Mouse (Mus musculus) midbrain, embryonic 15.5 days (tissue): ENCODE measurements at regions not wholly inside any gene's neighbourhood (a gene's known extent, or its start where the extent isn't known, plus 50 kb on each side); places are given as distances from the start of the nearest gene placed in this dataset.
"Not testable (repeated sequence)": the region's sequence is repeated elsewhere in the genome, so short reads cannot be mapped to it uniquely, and the experiment has no call there.

Experiments used
- ATAC-seq: fragments of 200-750 bp; cut with Nextera tagmentation; replicated peaks from 2 replicates; pipeline ENCODE4 v1.8.0; 2017; ENCODE audit warnings: moderate TSS enrichment
- H3K27ac ChIP-seq: fragments of 300-500 bp; sonication (generic); 2 replicates; pipeline ENCODE4 v1.5.1; 2015; ENCODE audit warnings: mild to moderate bottlenecking, inconsistent platforms
- H3K27me3 ChIP-seq: fragments of 300-500 bp; sonication (generic); replicated peaks from 2 replicates; pipeline ENCODE4 v1.6.1; 2015; ENCODE audit warnings: inconsistent platforms
- H3K36me3 ChIP-seq: fragments of 300-500 bp; sonication (generic); replicated peaks from 2 replicates; pipeline ENCODE4 v1.6.1; 2015; ENCODE audit warnings: inconsistent platforms
- H3K4me1 ChIP-seq: fragments of 300-500 bp; sonication (generic); 2 replicates; pipeline ENCODE4 v1.6.1; 2015; ENCODE audit warnings: inconsistent platforms
- H3K4me2 ChIP-seq: fragments of 300-500 bp; sonication (generic); 2 replicates; pipeline ENCODE4 v1.6.1; 2015; ENCODE audit warnings: inconsistent platforms, mild to moderate bottlenecking, moderate library complexity
- H3K4me3 ChIP-seq: fragments of 300-500 bp; sonication (generic); 2 replicates; pipeline ENCODE4 v1.5.1; 2015; ENCODE audit warnings: mild to moderate bottlenecking, inconsistent platforms
- H3K9ac ChIP-seq: fragments of 300-500 bp; sonication (generic); 2 replicates; pipeline ENCODE4 v1.6.1; 2015; ENCODE audit warnings: mild to moderate bottlenecking, inconsistent platforms
- H3K9me3 ChIP-seq: fragments of 300-500 bp; sonication (generic); 2 replicates; pipeline ENCODE4 v1.6.1; 2016; ENCODE audit warnings: inconsistent platforms
- WGBS: fragments of 180-500 bp; shearing (Covaris S2); methylation state at CpG from one replicate; pipeline ENCODE4 v1.1.7; 2015; ENCODE audit warnings: mixed read lengths; 5-methylcytosine and 5-hydroxymethylcytosine counted together

DNA sequence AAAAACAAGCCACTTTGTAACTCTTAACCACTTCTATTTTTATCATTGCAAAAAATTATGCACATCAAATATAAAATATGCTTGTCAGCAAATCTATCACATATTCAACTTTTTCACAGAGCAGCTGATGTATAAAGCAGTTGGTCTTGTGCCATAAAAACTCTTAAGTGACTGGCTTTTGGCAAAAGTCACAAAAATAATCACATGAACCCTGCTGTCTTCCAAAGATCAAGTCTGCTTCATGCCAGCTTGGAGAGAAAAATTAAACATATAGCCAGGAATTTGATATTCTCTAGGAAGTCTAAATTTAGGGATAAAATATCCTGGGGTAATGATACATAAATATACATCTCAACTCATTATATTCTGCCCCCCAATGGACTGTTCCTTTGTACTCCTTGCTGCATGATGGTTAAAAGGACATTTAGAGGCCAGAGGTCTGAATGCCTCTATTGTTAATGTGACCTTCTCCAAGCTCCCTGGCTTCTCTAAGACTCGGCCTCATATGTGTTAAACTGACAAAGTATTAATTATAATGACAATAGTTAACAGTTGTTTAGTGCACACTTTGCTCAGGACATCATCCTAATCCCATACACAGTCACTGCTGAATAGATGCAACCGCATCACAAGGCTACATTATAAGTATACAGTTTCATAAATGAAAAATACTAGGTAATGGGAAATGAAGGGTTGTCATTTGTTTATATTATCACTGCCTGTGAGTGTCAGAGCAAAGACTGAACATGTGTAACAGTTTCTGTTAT is 422.9 kb upstream of the Hs3st1 start:
- Histone ChIP-seq H3K4me2 (no peak overlapping the region), H3K27ac (no peak overlapping the region), H3K9ac (no peak overlapping the region), H3K36me3 (no peaks in the 10 kb centered on the region), H3K9me3 (no peaks in the 10 kb centered on the region), H3K27me3 (no peaks in the 10 kb centered on the region), H3K4me1 (no peaks in the 10 kb centered on the region), H3K4me3 (no peak overlapping the region)
- ATAC-seq, result no peak
- WGBS, result 36% methylated on average over 2 of the region's 2 CpGs

DNA sequence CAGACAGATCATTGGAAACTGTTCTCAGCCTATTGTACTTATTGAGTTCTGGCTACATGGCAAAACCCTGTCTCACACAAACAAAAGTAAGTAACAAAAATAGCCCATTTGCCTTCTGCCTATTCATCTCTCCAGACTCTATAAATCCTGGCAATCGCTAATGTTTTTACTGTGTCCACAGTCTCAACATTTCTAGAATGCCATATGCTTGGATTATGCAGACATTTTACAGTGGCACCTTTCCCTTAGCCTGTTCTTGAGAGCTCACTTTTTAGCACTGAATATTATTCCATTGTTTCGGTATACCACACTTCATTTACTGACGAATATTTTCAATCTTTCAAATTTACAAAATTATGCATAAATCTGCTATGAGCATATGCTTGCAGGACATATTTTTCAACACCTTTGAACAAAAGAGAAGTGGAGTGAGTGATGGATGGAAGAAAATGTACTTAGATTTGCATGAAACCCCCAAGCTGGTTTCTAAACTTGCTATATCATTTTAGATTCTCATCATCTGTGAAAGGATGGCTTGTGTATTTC is 381.5 kb upstream of the Hs3st1 start:
- H3K9ac ChIP-seq, result no peak overlapping the region
- H3K4me2 ChIP-seq, result no peak overlapping the region
- 87% methylated on average over 3 of the region's 3 CpGs for WGBS
- no peak for ATAC-seq
- no peaks in the 10 kb centered on the region for H3K36me3 ChIP-seq
- no peak overlapping the region for H3K27ac ChIP-seq
- H3K4me3 ChIP-seq, result no peak overlapping the region
- no peaks in the 10 kb centered on the region for H3K4me1 ChIP-seq
- H3K27me3 ChIP-seq, result no peaks in the 10 kb centered on the region
- no peaks in the 10 kb centered on the region for H3K9me3 ChIP-seq

DNA sequence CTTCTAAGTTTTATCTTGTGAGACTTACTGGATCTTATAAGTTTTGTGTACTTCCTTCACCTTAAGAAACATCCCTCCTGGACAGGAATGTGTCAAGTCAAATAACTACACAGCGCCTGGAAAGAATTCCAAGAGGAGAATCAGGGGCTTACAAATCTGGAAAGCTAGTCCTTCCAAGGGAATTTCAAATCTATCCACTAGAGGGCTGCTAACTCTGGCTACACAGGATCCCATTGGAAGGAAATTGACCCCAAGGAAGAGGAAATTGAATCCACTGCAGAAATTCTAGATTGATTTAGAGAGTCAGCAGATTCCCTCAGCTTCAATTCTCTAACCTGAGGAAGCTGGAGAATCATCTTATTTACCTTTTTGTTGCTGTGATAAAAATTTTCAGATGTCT is 369.1 kb upstream of the Hs3st1 start:
- Histone ChIP-seq H3K27me3 (no peaks in the 10 kb centered on the region), H3K9me3 (no peaks in the 10 kb centered on the region), H3K27ac (no peak overlapping the region), H3K4me1 (no peaks in the 10 kb centered on the region), H3K4me2 (no peak overlapping the region), H3K4me3 (no peak overlapping the region), H3K9ac (no peak overlapping the region), H3K36me3 (no peaks in the 10 kb centered on the region)
- no peak for ATAC-seq
- 80% methylated on average over 1 of the region's 1 CpGs for WGBS

DNA sequence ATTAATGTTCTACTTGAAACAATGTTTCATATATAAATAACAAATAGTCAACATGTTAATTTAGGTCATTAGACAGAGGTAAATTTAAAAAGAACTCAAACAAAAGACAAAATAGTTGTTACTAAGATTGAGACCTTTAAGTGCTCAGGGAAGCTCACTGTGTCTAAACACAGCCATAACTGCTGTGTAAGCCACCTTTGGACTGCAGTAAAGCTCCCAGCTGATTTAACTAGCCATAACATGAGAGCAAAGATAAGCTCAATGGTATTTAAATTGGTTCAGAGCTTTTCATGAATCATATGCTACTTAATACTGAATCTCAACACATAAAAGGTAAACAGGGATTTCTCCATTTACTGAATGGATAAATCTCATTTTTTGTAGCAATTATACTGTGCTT is 361.6 kb upstream of the Hs3st1 start:
- H3K36me3 ChIP-seq, result no peaks in the 10 kb centered on the region
- no peak overlapping the region for H3K9ac ChIP-seq
- no peak overlapping the region for H3K27ac ChIP-seq
- H3K4me1 ChIP-seq, result no peaks in the 10 kb centered on the region
- H3K4me2 ChIP-seq, result no peak overlapping the region
- H3K27me3 ChIP-seq, result no peaks in the 10 kb centered on the region
- ATAC-seq, result no peak
- H3K9me3 ChIP-seq, result no peaks in the 10 kb centered on the region
- no peak overlapping the region for H3K4me3 ChIP-seq

DNA sequence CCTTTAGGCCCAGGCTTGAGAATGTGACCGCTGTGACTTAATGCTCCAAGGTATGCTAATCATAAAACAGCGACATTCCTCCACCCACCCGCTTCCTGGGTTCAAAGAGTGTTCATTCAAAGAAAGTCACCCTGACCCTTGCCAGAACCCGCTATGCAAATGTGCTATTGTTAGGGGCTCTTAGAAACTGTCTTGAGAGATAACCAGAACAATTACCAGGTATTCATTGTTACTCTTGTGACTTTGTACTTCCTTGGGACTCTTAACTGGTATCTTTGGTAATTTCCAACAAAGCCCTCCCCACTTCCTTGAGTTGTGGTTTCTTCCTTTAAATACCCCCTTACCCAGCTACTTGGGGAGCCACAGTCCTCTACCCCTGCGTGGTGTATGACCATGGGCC is 334.3 kb upstream of the Hs3st1 start:
- H3K36me3 ChIP-seq, H3K27me3 ChIP-seq: not testable (repeated sequence)
- WGBS, result 88% methylated on average over 5 of the region's 5 CpGs

DNA sequence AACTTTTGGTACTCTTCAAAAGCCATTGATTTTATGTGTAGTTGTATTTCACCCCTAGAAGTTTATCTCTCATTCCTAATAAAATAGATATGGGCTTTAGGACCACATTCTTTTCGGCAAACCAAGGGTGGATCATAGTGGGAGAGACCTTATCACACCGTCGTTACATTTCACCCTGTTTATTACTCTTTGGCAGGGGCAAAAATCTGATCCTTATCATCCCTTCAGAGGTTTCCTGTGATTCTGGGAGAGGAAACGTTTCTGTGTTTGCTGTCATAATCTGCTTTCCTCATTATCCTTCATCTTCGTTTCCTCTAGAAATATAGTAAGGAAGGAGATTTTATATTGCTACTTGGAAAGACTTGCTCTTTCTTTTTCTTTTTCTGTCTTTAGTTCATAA is 290.0 kb upstream of the Hs3st1 start:
- Histone ChIP-seq H3K27me3 (no peaks in the 10 kb centered on the region), H3K4me1 (no peaks in the 10 kb centered on the region), H3K9me3 (no peaks in the 10 kb centered on the region), H3K4me2 (no peak overlapping the region), H3K36me3 (no peaks in the 10 kb centered on the region), H3K27ac (no peak overlapping the region), H3K4me3 (no peak overlapping the region), H3K9ac (no peak overlapping the region)
- ATAC-seq, result no peak
- WGBS, result 84% methylated on average over 5 of the region's 5 CpGs

More for the DNA sequence above, 334.3 kb upstream of the Hs3st1 start:
- H3K27ac ChIP-seq, H3K4me3 ChIP-seq, ATAC-seq, H3K9me3 ChIP-seq, H3K9ac ChIP-seq, H3K4me2 ChIP-seq, H3K4me1 ChIP-seq: not testable (repeated sequence)

DNA sequence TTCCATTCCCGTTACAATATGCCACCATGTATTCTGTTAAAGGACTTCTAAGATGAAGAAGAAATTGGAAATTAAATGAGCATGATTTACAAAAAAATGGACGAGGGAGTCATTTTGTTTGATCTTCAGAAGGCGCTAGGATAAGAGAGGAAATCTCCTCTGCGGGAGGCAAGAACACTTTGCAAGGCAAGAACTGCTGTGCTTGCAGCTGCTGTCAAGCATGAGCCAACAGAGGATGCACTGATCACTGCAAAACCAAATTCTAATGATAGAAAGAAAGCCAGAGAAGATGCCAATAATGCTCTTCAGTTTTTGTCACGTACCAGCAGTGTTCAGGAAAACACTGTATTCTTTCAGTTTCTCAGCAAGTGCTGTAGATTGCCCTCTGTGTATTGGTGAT is 279.2 kb upstream of the Hs3st1 start:
- H3K4me3 ChIP-seq, result no peak overlapping the region
- H3K4me1 ChIP-seq, result no peaks in the 10 kb centered on the region
- H3K9ac ChIP-seq, result no peak overlapping the region
- no peak for ATAC-seq
- no peaks in the 10 kb centered on the region for H3K27me3 ChIP-seq
- H3K4me2 ChIP-seq, result no peak overlapping the region
- no peak overlapping the region for H3K27ac ChIP-seq
- no peaks in the 10 kb centered on the region for H3K36me3 ChIP-seq
- no peaks in the 10 kb centered on the region for H3K9me3 ChIP-seq
- WGBS, result 72% methylated on average over 5 of the region's 5 CpGs

DNA sequence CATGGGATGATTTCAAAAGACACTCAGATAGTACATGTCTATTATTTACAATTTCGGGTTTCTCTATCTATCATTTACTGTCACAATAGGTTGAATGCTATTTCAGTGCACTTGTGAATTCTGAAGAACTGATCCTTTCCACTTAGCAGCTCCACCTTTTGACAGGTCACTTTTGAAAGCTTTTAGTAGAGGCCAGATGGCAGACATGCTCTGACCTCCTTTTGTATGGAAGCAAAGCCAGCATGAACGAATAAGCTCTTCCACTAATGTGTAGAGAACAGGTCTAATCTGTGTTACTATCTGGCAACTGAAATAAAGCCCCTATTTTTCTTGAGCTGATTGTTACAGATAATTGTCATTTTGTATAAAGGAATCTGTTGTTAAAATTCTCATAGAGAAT is 278.4 kb upstream of the Hs3st1 start:
- Histone ChIP-seq H3K27ac (no peak overlapping the region), H3K27me3 (no peaks in the 10 kb centered on the region), H3K4me3 (no peak overlapping the region), H3K4me2 (no peak overlapping the region), H3K36me3 (no peaks in the 10 kb centered on the region), H3K9ac (no peak overlapping the region), H3K9me3 (no peaks in the 10 kb centered on the region), H3K4me1 (no peaks in the 10 kb centered on the region)
- WGBS, result 67% methylated on average over 2 of the region's 2 CpGs
- ATAC-seq, result no peak

DNA sequence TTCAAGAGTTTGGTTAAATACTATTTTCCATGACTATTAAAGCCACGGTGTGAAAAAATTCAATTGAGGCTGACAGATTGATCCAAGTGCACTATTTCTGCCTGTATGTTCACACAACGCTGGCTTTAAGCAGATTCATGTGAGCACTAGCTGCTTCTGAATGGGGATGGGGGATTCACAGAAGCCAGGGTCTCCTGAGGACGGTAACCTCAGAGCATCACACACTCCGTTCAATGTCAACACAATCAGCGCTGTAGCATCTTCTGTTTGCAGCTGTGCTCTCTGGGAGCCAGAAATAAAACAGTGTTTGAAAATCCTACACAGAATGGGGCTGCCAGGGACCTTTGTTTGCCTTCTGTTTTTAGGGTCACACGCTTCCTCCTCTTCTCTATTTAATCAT is 275.0 kb upstream of the Hs3st1 start:
- Histone ChIP-seq H3K27me3 (no peaks in the 10 kb centered on the region), H3K36me3 (no peaks in the 10 kb centered on the region), H3K27ac (no peak overlapping the region), H3K4me3 (no peak overlapping the region), H3K4me2 (no peak overlapping the region), H3K9ac (no peak overlapping the region), H3K9me3 (no peaks in the 10 kb centered on the region), H3K4me1 (no peaks in the 10 kb centered on the region)
- ATAC-seq, result no peak
- WGBS, result 64% methylated on average over 6 of the region's 6 CpGs

DNA sequence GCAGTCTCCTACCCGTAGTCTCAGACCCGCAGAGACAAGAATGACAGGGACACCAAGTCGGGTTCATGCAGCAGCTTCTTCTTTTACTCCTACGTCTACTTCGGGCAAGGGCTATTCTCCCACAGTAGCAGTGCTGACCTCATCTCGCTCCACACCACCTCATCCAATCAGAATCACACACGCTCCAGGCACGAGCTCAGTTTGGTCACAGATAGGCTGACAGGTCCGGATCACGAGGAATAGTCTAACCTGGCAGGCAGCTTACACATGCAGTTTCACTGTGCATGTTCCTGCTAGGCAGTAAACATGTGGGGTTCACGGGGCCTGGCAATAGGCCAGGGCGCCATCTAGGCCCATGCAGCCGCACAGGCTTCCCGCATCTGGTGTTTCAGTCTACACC is 260.7 kb upstream of the Hs3st1 start:
- Histone ChIP-seq H3K4me2 (no peak overlapping the region), H3K9ac (no peak overlapping the region), H3K27me3 (no peaks in the 10 kb centered on the region), H3K4me3 (no peak overlapping the region), H3K4me1 (no peaks in the 10 kb centered on the region), H3K36me3 (no peaks in the 10 kb centered on the region), H3K9me3 (no peaks in the 10 kb centered on the region), H3K27ac (no peak overlapping the region)
- 92% methylated on average over 14 of the region's 14 CpGs for WGBS
- ATAC-seq, result no peak

DNA sequence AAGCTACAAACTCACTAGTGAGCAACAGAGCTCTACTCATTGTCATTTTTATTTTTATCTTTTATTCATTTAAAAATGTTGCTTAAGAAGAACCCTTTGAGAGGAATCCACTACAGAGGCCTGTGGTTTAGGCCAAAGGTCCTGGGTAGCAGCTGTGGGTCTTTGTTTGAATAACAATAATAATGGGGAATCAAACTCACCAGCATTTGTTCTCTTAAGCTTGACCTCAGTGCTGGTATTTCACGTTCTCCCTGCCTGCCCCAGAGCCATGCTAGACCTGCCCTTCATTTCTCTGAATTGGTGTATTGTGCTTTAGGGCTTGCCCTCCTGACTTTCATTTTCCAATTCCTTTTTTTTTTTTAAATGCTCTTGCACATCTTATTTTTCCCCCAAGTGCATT is 232.8 kb upstream of the Hs3st1 start:
- H3K9ac ChIP-seq, result no peak overlapping the region
- H3K27me3 ChIP-seq, result no peaks in the 10 kb centered on the region
- WGBS, result 3% methylated on average over 1 of the region's 1 CpGs
- H3K27ac ChIP-seq, result no peak overlapping the region
- no peaks in the 10 kb centered on the region for H3K4me1 ChIP-seq
- H3K9me3 ChIP-seq, result no peaks in the 10 kb centered on the region
- ATAC-seq, result no peak
- no peak overlapping the region for H3K4me3 ChIP-seq
- no peaks in the 10 kb centered on the region for H3K36me3 ChIP-seq
- H3K4me2 ChIP-seq, result no peak overlapping the region

DNA sequence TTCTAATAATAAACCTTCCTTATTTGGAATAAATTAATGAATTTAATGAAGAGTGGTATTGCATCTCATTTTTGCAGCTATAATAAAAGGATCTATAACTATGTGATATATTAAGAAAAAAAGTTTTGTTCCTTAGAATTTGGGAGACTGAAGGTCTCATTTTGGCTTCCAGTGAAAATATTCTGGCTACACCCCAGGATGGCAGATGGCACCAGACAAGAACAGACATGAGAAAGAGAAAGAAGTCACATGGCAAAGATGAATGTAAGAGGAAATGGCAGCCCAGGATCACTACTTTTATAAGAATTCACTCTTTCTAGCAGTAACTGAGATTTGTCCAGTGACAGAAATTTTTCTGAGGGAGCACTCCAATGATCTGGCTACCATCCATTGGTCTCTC is 209.1 kb upstream of the Hs3st1 start:
- no peak overlapping the region for H3K4me2 ChIP-seq
- no peak overlapping the region for H3K9ac ChIP-seq
- no peaks in the 10 kb centered on the region for H3K27me3 ChIP-seq
- H3K4me3 ChIP-seq, result no peak overlapping the region
- no peak overlapping the region for H3K27ac ChIP-seq
- H3K9me3 ChIP-seq, result no peaks in the 10 kb centered on the region
- H3K4me1 ChIP-seq, result no peaks in the 10 kb centered on the region
- no peaks in the 10 kb centered on the region for H3K36me3 ChIP-seq
- no peak for ATAC-seq

DNA sequence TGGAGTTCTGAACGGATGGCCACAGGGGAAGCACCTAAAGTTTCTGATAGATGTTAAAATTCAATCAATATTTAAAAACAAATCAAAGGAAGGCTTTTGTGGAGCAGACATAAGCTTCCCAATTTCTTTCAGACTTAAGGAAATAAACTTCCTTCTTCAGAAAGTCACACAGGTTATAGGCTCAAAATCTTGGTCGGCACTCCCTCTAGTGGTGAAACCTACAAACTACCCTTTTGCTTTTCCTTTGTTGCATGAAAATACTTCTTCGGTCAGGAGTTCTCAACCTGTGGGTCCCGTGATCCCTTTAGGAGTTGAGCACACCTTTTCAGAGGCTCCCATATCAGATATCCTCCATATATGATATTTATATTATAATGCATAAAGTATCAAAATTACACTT is 205.7 kb upstream of the Hs3st1 start:
- Histone ChIP-seq H3K4me2 (no peak overlapping the region), H3K4me3 (no peak overlapping the region), H3K9ac (no peak overlapping the region), H3K27me3 (no peaks in the 10 kb centered on the region), H3K27ac (no peak overlapping the region), H3K36me3 (no peaks in the 10 kb centered on the region), H3K9me3 (no peaks in the 10 kb centered on the region), H3K4me1 (no peaks in the 10 kb centered on the region)
- ATAC-seq, result no peak
- 31% methylated on average over 4 of the region's 4 CpGs for WGBS
